Mouse (Mus musculus): ENCODE results near the gene 4930404N11Rik. TPM values are rescaled to one million over a fixed set of nuclear protein-coding genes. Genes with fewer than 3 reads are reported as not detected.

The 4930404N11Rik gene
- polyA plus RNA-seq, 1 experiment from 2014 or later: 1.4 TPM

DNA sequence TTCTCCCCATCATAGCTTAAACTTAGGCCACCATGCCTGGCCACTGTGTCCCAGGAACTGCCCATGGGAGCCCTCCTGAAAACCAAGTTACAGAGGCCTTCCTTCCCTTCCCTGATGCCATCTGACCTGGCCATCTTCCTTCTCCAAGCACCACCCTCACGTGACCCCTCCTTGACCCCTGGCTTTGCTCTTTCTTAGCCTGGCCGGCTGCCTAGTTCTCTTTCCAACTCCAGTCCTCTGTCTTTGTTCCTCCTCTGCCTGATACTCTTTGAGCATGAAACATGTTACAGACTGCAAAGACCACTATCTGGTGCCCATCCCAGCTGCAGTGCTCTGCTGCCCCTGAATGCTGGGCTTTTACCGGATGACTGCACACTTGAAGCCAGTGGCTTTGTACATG is 23.8 kb upstream of the 4930404N11Rik start:
- Histone ChIP-seq H3K4me1 (peaks cover 59% of the 10 kb centered on the region), H3K4me2 (no peak overlapping the region), H3K9ac (no peak overlapping the region), H3K27ac (peak overlapping the region; percentile 52), H3K36me3 (peaks cover 48% of the 10 kb centered on the region), H3K27me3 (replicated peaks) (no peaks in the 10 kb centered on the region; the same call in 1 of the 2 replicates), H3K4me3 (no peak overlapping the region), H3K9me3 (replicated peaks) (no peaks in the 10 kb centered on the region)
- 76% methylated on average over 3 of the region's 3 CpGs for WGBS (ENCODE audit: insufficient replicate concordance)
- ATAC-seq: 0 out of 2 replicates have a peak, but pooled peaks have one; percentile 3

DNA sequence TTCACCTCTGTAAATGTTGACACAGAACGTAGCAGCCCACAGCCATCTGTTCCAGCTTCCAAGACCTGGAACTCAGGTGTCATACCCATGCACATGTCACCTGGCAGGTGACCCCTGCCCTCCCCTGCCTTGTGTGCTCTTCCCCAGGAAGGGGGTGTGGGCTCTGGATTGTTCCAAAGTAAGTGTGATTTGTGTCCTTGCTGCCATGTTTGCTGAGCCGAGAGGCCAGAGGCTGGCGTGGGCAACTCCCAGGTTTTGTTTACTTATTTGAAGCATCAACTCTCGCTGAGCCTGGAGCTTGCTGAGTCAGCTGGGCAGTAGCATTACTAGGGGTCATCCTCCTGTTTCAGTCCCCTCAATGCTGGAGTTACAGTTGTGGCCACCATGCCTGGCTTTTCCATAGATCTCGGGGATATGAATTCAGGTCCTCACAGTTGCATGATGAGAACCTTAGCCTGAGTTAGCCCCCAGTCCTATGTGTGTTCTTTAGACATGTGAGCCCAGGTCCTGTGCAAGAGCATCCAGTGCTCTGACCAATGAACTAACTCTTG is 23.0 kb upstream of the 4930404N11Rik start, which contains the start of gene Gm48552:
Gene Gm48552, plus strand, starts transcription at position 501 of the 551 bp plus-strand sequence.
- Histone ChIP-seq H3K36me3 (peaks cover 48% of the 10 kb centered on the region), H3K27ac (peak within 1 kb of the TSS; percentile 52), H3K4me3 (no peak within 1 kb of the TSS), H3K9me3 (replicated peaks) (no peaks in the 10 kb centered on the region), H3K27me3 (replicated peaks) (no peaks in the 10 kb centered on the region), H3K4me1 (peaks cover 51% of the 10 kb centered on the region), H3K4me2 (no peak within 1 kb of the TSS), H3K9ac (no peak within 1 kb of the TSS)
- 77% methylated on average over 5 of the region's 5 CpGs for WGBS (ENCODE audit: insufficient replicate concordance)
- no peak for ATAC-seq

DNA sequence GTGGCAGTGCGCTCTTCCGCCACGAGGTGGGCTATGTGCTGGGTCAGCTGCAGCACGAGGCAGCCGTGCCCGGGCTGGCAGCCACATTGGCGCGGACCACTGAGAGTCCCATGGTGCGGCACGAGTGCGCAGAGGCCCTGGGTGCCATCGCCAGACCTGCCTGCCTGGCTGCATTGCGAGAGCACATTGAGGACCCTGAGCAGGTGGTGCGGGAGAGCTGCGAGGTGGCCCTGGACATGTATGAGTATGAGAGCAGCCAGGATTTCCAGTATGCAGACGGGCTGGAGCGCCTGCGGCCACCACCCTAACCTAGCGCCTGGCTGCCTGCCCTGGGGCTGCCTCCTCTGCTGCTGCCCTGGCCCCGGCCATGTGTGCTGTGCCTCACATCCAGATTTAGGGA is 22.1 kb upstream of the 4930404N11Rik start:
- Histone ChIP-seq H3K4me1 (peaks cover 51% of the 10 kb centered on the region), H3K36me3 (peaks cover 48% of the 10 kb centered on the region), H3K9me3 (replicated peaks) (no peaks in the 10 kb centered on the region), H3K27ac (0 out of 2 replicates have a peak overlapping the region, but pooled peaks have one; percentile 3), H3K9ac (no peak overlapping the region), H3K4me3 (no peak overlapping the region), H3K4me2 (no peak overlapping the region), H3K27me3 (replicated peaks) (no peaks in the 10 kb centered on the region)
- 88% methylated on average over 20 of the region's 20 CpGs for WGBS (ENCODE audit: insufficient replicate concordance)
- ATAC-seq: no peak

DNA sequence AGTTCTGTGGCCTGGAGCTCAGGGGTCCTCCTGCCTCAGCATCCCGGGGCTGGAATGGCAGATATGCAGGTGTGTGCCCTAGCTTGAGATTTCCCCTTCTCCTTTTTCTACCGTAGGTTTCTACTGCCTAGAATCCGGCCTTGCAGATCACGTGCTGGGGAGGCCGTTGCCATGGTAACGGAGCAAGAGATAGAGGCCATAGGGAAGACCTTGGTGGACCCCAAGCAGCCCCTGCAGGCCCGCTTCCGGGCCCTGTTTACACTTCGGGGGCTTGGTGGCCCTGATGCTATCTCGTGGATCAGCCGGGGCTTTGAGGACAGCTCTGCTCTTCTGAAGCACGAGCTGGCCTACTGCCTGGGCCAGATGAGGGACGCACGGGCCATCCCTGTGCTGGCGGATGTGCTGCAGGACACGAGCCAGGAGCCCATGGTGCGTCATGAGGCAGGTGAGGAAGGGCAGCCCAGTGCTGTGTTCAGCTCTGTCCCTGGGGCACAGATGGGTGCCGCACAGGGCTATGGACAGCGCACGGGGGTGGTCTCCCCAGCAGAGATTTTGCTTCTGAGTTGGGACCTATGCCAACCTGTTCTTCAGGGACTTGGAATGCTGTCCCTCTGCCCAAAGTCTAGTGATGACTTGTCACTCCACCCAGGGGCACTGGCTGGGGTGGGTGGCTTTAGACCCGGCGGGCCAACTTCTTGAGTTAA is 20.1 kb upstream of the 4930404N11Rik start:
- peak overlapping the region; percentile 93 for H3K4me3 ChIP-seq
- peaks cover 42% of the 10 kb centered on the region for H3K36me3 ChIP-seq
- H3K27ac ChIP-seq: 0 out of 2 replicates have a peak overlapping the region, but pooled peaks have one; percentile 89
- H3K4me2 ChIP-seq: peak overlapping the region; percentile 90
- peaks cover 63% of the 10 kb centered on the region for H3K4me1 ChIP-seq
- peak overlapping the region; percentile 87 for H3K9ac ChIP-seq
- H3K9me3 ChIP-seq (replicated peaks): no peaks in the 10 kb centered on the region
- H3K27me3 ChIP-seq (replicated peaks): no peaks in the 10 kb centered on the region
- WGBS (ENCODE audit: insufficient replicate concordance): 63% methylated on average over 22 of the region's 22 CpGs
- ATAC-seq: no peak

DNA sequence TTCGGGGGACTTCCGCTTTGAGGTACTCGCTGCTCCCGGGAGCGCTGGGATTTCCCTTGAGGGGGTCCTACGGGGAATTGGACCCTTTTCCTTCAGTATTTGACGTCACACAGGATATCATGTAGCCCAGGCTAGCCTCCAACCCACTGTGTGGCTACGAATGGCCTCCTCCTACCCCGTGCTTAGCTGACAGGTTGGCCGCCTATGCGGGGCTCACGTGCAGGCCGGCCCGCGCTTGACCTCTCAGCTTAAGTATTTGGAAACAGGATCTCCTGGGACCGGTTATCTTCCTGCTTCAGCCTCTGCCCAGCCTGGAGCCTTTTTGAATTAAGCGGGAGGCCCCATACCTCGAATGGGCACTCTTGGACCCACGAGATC is 19.0 kb upstream of the 4930404N11Rik start:
- Histone ChIP-seq H3K9ac (peak overlapping the region; percentile 87), H3K4me1 (peaks cover 67% of the 10 kb centered on the region), H3K36me3 (peaks cover 39% of the 10 kb centered on the region), H3K4me2 (peak overlapping the region; percentile 90), H3K4me3 (peak overlapping the region; percentile 93), H3K27me3 (replicated peaks) (no peaks in the 10 kb centered on the region), H3K27ac (peak overlapping the region; percentile 89), H3K9me3 (replicated peaks) (no peaks in the 10 kb centered on the region)
- under 1% methylated on average over 19 of the region's 19 CpGs for WGBS (ENCODE audit: insufficient replicate concordance)
- no peak for ATAC-seq

DNA sequence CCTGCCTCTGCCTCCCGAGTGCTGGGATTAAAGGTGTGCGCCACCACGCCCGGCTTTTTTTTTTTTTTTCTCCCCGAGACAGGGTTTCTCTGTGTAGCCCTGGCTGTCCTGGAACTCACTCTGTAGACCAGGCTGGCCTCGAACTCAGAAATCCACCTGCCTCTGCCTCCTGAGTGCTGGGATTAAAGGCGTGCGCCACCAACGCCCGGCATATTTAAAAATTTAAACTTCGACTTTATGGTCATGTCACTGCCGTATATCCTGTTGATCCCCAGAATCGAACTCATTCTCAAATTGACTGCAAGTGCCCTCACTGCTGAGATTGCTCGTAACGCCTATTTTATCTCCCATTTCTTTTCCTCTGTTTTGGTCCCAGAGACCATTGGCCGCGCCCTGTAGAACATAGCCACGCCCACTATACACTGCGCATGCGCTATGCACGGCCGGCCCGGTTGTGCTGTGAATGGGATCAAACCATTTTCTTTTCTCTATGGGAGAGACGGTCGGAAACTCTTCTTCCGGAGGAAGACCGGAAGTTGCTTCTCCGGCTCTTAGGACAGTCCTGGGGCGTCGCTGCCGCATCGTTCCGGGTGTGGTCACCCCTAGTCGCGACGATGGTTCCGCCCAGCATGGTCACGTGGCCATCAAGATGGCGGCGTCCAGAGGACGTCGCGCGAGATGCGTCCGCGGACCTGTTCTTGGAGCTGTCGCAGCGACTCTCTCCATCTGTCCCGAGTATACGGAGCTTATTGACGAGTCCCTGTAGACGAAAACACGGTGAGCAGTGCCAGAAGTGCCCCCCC is 18.4 kb upstream of the 4930404N11Rik start, which contains the start of the genes Dohh and Gm48551:
Gene Dohh, plus strand, starts transcription at position 627 of the 803 bp plus-strand sequence.
Gene Gm48551, plus strand, starts transcription at position 665 of the 803 bp plus-strand sequence.
- H3K27me3 ChIP-seq (replicated peaks): no peaks in the 10 kb centered on the region
- H3K4me2 ChIP-seq: peak within 1 kb of the TSS; percentile 90
- peaks cover 67% of the 10 kb centered on the region for H3K4me1 ChIP-seq
- 6% methylated on average over 54 of the region's 54 CpGs for WGBS (ENCODE audit: insufficient replicate concordance)
- peak within 1 kb of the TSS; percentile 93 for H3K4me3 ChIP-seq
- H3K27ac ChIP-seq: peak within 1 kb of the TSS; percentile 89
- H3K36me3 ChIP-seq: peaks cover 34% of the 10 kb centered on the region
- H3K9ac ChIP-seq: peak within 1 kb of the TSS; percentile 87
- ATAC-seq: peak; percentile 82
- no peaks in the 10 kb centered on the region for H3K9me3 ChIP-seq (replicated peaks)

DNA sequence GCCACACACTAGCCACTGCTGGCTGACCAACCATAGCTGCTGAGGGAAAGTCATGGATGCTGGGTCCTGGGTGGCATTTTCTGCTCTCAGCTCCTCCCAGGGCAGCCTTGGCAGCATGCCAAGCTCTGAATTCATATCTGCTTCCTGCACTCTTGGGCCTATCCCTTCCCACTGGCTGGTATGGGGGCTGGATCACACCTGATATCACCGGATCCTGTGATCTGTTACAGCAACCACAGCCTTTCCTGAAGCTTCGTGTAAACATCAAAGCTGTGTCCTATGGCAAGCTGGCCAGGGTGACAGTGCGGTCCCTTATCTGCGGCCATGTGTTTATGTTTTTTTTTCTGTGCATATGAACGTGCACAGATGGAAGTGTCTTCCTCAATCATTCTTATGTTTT is 16.4 kb upstream of the 4930404N11Rik start:
- no peaks in the 10 kb centered on the region for H3K27me3 ChIP-seq (replicated peaks)
- peak overlapping the region; percentile 98 for H3K27ac ChIP-seq
- no peaks in the 10 kb centered on the region for H3K9me3 ChIP-seq (replicated peaks)
- peaks cover 69% of the 10 kb centered on the region for H3K4me1 ChIP-seq
- H3K36me3 ChIP-seq: peaks cover 14% of the 10 kb centered on the region
- peak overlapping the region; percentile 81 for H3K9ac ChIP-seq
- H3K4me2 ChIP-seq: peak overlapping the region; percentile 50
- 17% methylated on average over 5 of the region's 5 CpGs for WGBS (ENCODE audit: insufficient replicate concordance)
- H3K4me3 ChIP-seq: no peak overlapping the region
- ATAC-seq: peak; percentile 75

DNA sequence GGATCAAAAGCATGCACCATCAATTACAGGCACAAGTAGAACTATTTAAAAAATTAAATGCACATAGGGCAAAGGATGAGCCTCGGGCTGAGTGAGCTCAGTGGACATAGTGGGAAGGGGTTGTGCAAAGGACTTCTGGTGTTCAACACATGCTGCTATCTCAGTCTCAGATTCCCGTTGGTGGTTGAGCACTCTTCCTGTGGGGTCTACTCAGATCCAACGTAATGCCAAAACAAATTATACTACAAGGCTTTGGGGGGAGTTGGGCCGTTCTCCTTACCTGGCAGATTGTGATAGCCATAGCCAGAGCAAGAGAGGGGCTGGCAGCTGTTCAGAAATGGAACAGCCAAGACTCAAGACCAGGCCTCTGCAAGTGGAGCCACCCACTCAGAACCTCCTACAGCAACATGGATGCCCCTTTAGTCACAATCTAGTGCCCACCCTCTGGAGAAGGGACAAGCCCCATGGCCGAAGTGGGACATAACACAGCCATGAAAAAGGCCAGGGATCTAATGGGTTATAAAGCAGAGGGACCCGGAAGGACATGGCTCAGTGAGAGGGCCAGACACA is 14.3 kb upstream of the 4930404N11Rik start:
- peak overlapping the region; percentile 90 for H3K4me3 ChIP-seq
- peak overlapping the region; percentile 98 for H3K27ac ChIP-seq
- ATAC-seq: no peak
- H3K36me3 ChIP-seq: peaks cover 16% of the 10 kb centered on the region
- H3K4me2 ChIP-seq: peak overlapping the region; percentile 79
- peak overlapping the region; percentile 81 for H3K9ac ChIP-seq
- no peaks in the 10 kb centered on the region for H3K27me3 ChIP-seq (replicated peaks)
- 54% methylated on average over 6 of the region's 6 CpGs for WGBS (ENCODE audit: insufficient replicate concordance)
- H3K4me1 ChIP-seq: peaks cover 75% of the 10 kb centered on the region
- H3K9me3 ChIP-seq (replicated peaks): no peaks in the 10 kb centered on the region

DNA sequence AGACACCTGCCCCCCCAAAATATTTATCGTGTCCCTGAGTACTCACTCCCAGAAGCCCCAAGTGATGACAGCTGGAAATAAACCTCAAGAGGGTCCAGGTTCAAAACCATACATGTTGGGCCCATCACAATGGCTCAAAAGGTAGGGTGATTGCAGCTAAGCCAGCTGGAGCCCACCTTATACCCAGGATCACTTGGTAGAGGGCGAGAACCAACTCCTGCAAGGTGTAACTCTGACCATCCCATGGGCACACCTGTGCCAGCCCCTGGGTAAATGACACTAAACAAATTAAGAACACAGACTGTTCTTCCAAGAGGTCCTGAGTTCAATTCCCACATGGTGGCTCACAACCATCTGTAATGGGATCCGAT is 13.6 kb upstream of the 4930404N11Rik start:
- peak overlapping the region; percentile 90 for H3K4me3 ChIP-seq
- H3K27ac ChIP-seq: peak overlapping the region; percentile 98
- peak overlapping the region; percentile 81 for H3K9ac ChIP-seq
- peak overlapping the region; percentile 79 for H3K4me2 ChIP-seq
- H3K9me3 ChIP-seq (replicated peaks): no peaks in the 10 kb centered on the region
- no peaks in the 10 kb centered on the region for H3K27me3 ChIP-seq (replicated peaks)
- no peak for ATAC-seq
- H3K4me1 ChIP-seq: peaks cover 78% of the 10 kb centered on the region
- H3K36me3 ChIP-seq: peaks cover 23% of the 10 kb centered on the region
- WGBS (ENCODE audit: insufficient replicate concordance): 58% methylated on average over 3 of the region's 3 CpGs

DNA sequence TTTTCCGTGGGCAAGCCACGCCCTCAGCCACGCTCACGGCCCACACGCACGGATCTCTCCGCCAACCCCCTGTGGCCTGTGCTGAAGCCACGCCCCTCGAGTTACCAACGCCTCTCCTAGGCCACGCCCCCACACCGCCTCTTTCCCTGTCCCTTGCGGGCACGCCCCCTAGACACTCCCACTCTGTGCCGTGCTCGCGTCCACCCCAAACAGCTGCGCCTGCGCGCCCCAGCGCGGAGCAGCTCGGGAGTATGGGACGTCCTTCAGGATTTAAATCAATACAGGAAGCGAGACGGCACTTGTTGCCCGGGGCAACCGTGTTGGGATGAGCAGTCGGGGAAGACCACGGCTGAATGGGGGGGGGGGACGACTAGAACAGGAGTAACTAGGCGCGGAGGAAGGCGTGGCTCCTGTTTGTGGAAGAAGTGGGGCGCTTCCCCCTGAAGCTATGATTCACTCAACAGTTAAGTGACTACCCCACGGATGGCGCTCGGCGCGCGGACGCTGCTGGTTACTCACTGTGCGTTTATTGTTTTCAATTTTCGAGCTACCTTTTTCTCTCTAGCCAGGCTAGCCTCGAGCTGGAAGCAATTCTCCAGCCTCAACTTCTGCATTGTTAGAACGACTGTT is 13.1 kb upstream of the 4930404N11Rik start:
- no peaks in the 10 kb centered on the region for H3K9me3 ChIP-seq (replicated peaks)
- H3K27ac ChIP-seq: peak overlapping the region; percentile 98
- WGBS (ENCODE audit: insufficient replicate concordance): under 1% methylated on average over 46 of the region's 46 CpGs
- peaks cover 28% of the 10 kb centered on the region for H3K36me3 ChIP-seq
- ATAC-seq: peak; percentile 88
- H3K4me3 ChIP-seq: peak overlapping the region; percentile 90
- H3K27me3 ChIP-seq (replicated peaks): no peaks in the 10 kb centered on the region
- peaks cover 83% of the 10 kb centered on the region for H3K4me1 ChIP-seq
- H3K9ac ChIP-seq: peak overlapping the region; percentile 81
- peak overlapping the region; percentile 79 for H3K4me2 ChIP-seq
